Mouse (Mus musculus) spleen, adult 2 months (tissue): ENCODE results near the gene Glce.
A peak's percentile ranks its signal among the peaks of the same experiment; 100 is the strongest.

Source experiments
- CTCF ChIP-seq: fragments of 200-500 bp; IDR thresholded peaks from 2 replicates; pipeline ENCODE4 v1.5.1; 2011; ENCODE audit warnings: mild to moderate bottlenecking, inconsistent platforms; ENCODE audit not compliant: insufficient read depth, insufficient read length, insufficient replicate concordance; ENCODE audit errors: extremely low read depth
- POLR2A ChIP-seq: fragments of 200-500 bp; IDR thresholded peaks from 2 replicates; pipeline ENCODE4 v1.6.1; 2011; ENCODE audit warnings: low read depth, low read length, inconsistent platforms

DNA sequence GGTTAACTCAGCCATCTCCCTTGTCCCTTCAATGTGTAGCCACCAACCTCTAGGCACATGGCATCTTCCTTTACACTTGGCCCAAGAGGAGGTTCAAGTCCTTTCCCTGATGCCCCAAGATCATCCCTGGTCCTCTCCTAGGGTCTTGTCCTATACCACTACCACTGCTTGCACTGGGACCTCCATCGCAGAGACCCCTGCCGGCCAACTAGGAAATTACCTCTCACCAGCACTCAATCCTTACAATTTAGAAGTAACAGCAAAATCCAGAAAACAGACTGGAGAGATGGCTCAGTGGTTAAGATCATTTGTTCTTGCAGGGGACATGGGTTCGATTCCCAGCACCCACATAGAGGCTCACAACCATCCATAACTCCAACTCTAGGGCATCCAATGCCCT is 107.0 kb downstream of the Glce start:
- peak; percentile 6; the same call in 1 of the 2 replicates for TF ChIP-seq CTCF
- no peak for TF ChIP-seq POLR2A
